Mouse (Mus musculus) heart, adult 2 months (tissue): ENCODE data around the gene Hs6st3.

ENCODE experiments used
- CTCF ChIP-seq: fragments of 200-600 bp; IDR thresholded peaks from 2 replicates; pipeline ENCODE4 v1.8.1; 2022; ENCODE audit warnings: antibody characterized with exemption, mild to moderate bottlenecking, moderate library complexity
- POLR2A ChIP-seq: fragments of 200-500 bp; IDR thresholded peaks from 2 replicates; pipeline ENCODE4 v1.6.1; 2011; ENCODE audit warnings: mild to moderate bottlenecking, low read depth, low read length, control low read depth; ENCODE audit not compliant: insufficient read depth

- TF ChIP-seq CTCF (no peak), POLR2A (no peak)
Measured at GRCm38 (mm10) chr14:119902486-119902885, 764.3 kb downstream of the Hs6st3 start.
